ENCODE assay signal across 12 mouse cellular contexts in genomic region chr5:125072425-125072824, GRCm38 (mm10).
DNase-seq lines count a peak whose midpoint lies in the region; ATAC-seq lines count a peak whose summit lies in the region.
"Had no signal": no experiment of that assay in that cellular context is flagged by ENCODE, and none has a peak within 500 bp of the region (broad histone marks: within the 10 kb centered on the region; RNA-seq: fewer than 3 reads in every experiment).

No protein-coding gene starts in this region.

- peaks cover 9% of the 10 kb centered on the region; the same call in 1 of the 2 replicates for H3K79me2 ChIP-seq in macrophage (ENCODE audit: inconsistent target)

- no peak overlapping the region for H3K4me2 ChIP-seq in kidney, embryonic 15.5 days
- H3K4me2 ChIP-seq: hindbrain, embryonic 13.5 days had no signal

- no peak overlapping the region for H3K4me3 ChIP-seq in kidney, embryonic 15.5 days (replicated peaks)
- no peak overlapping the region for H3K4me3 ChIP-seq in macrophage (ENCODE audit: inconsistent target)
- H3K4me3 ChIP-seq: forebrain, embryonic 10.5 days; hindbrain, embryonic 13.5 days; midbrain, embryonic 10.5 days had no signal

- no peaks in the 10 kb centered on the region for H3K27me3 ChIP-seq in kidney, embryonic 15.5 days
- H3K27me3 ChIP-seq: hindbrain, embryonic 13.5 days had no signal

- ATAC-seq in kidney, embryonic 15.5 days (replicated peaks; ENCODE audit: low FRiP score) = no peak
- no peak for ATAC-seq in frontal cortex, adult (ENCODE audit: low TSS enrichment)
- no peak for ATAC-seq in cerebellum, adult (ENCODE audit: insufficient number of reproducible peaks, low FRiP score, low TSS enrichment)

- H3K4me1 ChIP-seq in kidney, embryonic 15.5 days = peaks cover 83% of the 10 kb centered on the region

- DNase-seq in adrenal gland, adult (ENCODE audit: inconsistent age in 2 of 2, low spot score in 1 of 2) = peak; percentile 42 to 66
- DNase-seq in adrenal gland, postnatal 25 days = no peak
- DNase-seq in kidney, postnatal 10 days = no peak
- peak; percentile 58 for DNase-seq in adipocyte (ENCODE audit: low spot score)
- DNase-seq: cerebellum, adult 9-10 months had no signal

- peaks cover 39% of the 10 kb centered on the region for H3K36me3 ChIP-seq in kidney, embryonic 15.5 days
- H3K36me3 ChIP-seq in macrophage (ENCODE audit: inconsistent target) = peaks cover 12% of the 10 kb centered on the region; the same call in 1 of the 2 replicates

- H3K27ac ChIP-seq in kidney, embryonic 15.5 days = peak overlapping the region; percentile 46
- 0 out of 2 replicates have a peak overlapping the region, but pooled peaks have one; percentile 5 for H3K27ac ChIP-seq in macrophage
- H3K27ac ChIP-seq: forebrain, embryonic 10.5 days; hindbrain, embryonic 13.5 days; midbrain, embryonic 10.5 days had no signal

- H3K9me3 ChIP-seq in kidney, embryonic 15.5 days (replicated peaks) = no peaks in the 10 kb centered on the region
- H3K9me3 ChIP-seq: forebrain, embryonic 10.5 days; hindbrain, embryonic 13.5 days; midbrain, embryonic 10.5 days had no signal

- 74% methylated on average over 7 of the region's 7 CpGs for WGBS in kidney, embryonic 15.5 days
- WGBS in macrophage (ENCODE audit: missing documents) = 52% methylated on average over 7 of the region's 7 CpGs

- no peak overlapping the region for H3K9ac ChIP-seq in kidney, embryonic 15.5 days
- H3K9ac ChIP-seq: hindbrain, embryonic 13.5 days had no signal

Comparison
In these comparisons a context has a peak if more than half of its experiments do, and no peak if none do; other contexts are left out.
1. DNase-seq: peak in adrenal gland, adult (2 of 2) and adipocyte (single experiment); none in adrenal gland, postnatal 25 days (single experiment) and kidney, postnatal 10 days (single experiment).